Mouse (Mus musculus): ENCODE results near the gene Gm49601.

DNA sequence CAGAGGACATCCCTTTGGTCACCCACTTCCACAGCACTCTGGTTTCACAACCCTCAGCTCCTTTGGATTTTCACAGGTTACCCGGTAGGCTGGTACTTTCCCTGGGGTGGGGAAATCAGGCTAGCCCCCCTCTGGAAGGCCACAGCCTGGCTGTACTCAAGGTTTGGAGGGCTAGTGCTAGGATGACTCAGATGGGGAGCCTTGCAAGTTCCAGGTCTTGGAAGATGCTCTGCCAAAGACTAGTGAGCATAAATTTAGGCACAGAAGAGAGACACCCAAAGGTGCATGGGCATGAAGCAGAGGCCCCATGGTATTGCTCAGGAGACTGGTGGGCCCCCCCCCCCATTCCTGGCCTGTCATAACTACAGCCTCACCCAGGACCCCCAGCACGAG, 2.7 kb upstream of the Gm49601 start:
- no peak for TF ChIP-seq TAL1 (conservative IDR thresholded peaks at IDR 0.05; ENCODE audit: low read depth, low read length)
- TF ChIP-seq CTCF (IDR thresholded peaks at IDR 0.05; ENCODE audit: low read depth, low read length): no peak
- no peak for TF ChIP-seq GATA2 (IDR thresholded peaks at IDR 0.05; ENCODE audit: borderline replicate concordance, low read depth, low read length)

Measured in G1E (cell line).